Mouse (Mus musculus) liver, adult 2 months (tissue): ENCODE measurements around the gene Flywch2.

Experiments used
- CTCF ChIP-seq: fragments of 200-500 bp; IDR thresholded peaks from 2 replicates; pipeline ENCODE4 v1.5.1; 2011; ENCODE audit warnings: low read depth, low read length, control low read depth
- POLR2A ChIP-seq: fragments of 200-500 bp; IDR thresholded peaks from 2 replicates; pipeline ENCODE4 v1.6.1; 2011; ENCODE audit warnings: low read length, control low read depth; ENCODE audit not compliant: insufficient read depth; ENCODE audit errors: extremely low read depth

DNA sequence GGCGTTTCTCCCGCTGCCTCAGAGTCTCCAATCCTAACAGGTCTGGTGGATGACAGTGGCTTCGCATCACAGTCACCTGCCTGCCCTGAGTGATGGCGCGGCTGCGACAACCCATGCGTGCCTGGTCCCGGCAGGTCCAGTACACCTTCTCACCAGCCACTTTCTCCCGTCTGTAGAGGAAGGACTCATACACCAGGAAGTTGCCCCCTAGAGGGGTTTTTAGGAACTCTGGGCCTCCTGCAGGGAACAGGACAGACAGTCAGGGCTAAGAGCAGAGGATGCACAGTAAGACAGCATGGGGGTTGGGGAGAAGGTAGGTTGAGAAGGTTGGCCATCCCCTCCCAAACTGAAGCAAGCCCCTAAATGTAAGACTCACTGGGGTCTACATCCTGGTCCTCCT, 25.6 kb downstream of the Flywch2 start:
- no peak for TF ChIP-seq CTCF
- no peak for TF ChIP-seq POLR2A
